Mouse (Mus musculus): ENCODE data around the gene Rad23b. TPM values are rescaled to one million over a fixed set of nuclear protein-coding genes. Genes with fewer than 3 reads are reported as not detected.
"Not testable (repeated sequence)": the region's sequence is repeated elsewhere in the genome, so short reads cannot be mapped to it uniquely, and the experiment has no call there.

Rad23b gene
- polyA plus RNA-seq (2014; fragmentation: Nextera tagmentation; extraction: Ambion mirVana) = 87.3 and 100.0 TPM in 2 replicates

DNA sequence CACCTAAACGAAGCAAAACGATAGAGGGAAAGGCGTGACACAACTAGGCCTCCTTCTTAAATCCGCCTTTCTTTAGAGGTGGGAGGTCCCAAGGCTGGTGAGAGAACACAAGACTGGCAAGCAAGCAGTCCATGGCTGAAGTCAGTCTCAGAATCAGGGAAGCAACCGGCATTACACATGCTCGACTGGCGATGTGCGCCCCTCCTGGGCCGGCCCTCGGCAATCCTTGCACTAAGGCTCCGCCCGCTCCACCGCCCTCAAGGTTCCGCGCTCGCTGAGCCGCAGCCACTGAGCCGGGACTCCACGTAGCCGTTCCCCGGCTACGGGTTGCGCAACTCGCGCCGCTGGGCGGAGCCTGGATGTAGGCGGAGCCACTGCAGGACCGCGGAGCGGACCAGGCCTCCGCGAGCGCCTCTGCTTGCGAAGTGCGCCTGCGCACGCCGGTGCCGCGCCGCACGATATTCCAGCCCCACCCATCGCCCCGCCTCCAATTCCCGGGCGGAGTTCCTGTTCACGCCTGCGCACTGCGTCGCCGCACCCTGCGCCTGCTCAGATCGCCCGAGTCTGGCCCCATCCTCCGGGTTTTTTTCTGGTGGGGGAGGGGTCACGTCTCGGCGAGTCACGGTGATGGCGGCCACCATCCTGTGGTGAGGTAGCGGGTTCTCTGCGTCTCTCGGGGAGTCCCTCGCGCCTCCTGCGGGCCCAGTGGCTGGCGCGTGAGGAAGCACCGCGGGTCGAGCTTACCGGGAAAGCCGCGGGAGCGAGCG is at the start of gene Rad23b:
Gene Rad23b, plus strand, starts transcription at position 592 of the 767 bp plus-strand sequence.
- Histone ChIP-seq H3K36me3 (ENCODE audit: control insufficient read depth, insufficient read depth, low read length) (no peaks in the 10 kb centered on the region), H3K4me1 (ENCODE audit: control insufficient read depth, insufficient read depth, low read length) (peaks cover 6% of the 10 kb centered on the region), H3K27me3 (ENCODE audit: control insufficient read depth, insufficient read depth, low read length) (no peaks in the 10 kb centered on the region), H3K9ac (ENCODE audit: low read length) (peak within 1 kb of the TSS; percentile 83), H3K4me3 (ENCODE audit: low read depth, low read length) (peak within 1 kb of the TSS; percentile 98), H3K27ac (ENCODE audit: low read depth, low read length) (peak within 1 kb of the TSS; percentile 77), H3K4me2 (ENCODE audit: low read depth) (peak within 1 kb of the TSS; percentile 55), H3K9me3 (ENCODE audit: control insufficient read depth, low read length) (no peaks in the 10 kb centered on the region)
- WGBS = under 1% methylated on average over 77 of the region's 77 CpGs
- ATAC-seq (ENCODE audit: insufficient read depth, low FRiP score, low TSS enrichment) (peak; percentile 96), DNase-seq (ENCODE audit: low spot score) (peak; percentile 100)

DNA sequence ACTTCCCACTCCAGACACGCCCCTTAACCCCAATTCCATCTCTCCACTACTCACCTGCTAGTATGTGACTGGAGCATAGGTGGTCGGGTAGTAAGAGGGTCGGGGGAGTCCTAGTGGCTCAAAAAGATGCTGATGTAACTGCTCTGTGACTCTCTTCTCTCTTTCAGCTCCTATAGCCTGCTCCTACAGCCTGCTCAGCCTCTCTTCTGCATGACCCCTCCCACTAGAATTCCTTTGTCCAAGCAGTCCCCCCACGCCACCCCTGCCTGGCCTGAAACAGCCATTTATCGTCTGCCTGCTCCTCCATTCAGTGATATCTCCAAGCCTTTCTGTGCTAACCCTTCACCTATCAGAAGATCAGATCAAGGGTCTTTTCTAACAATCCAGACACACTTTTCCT is 45.7 kb upstream of the Rad23b start:
- Histone ChIP-seq H3K9me3 (ENCODE audit: control insufficient read depth, low read length) (no peaks in the 10 kb centered on the region), H3K36me3 (ENCODE audit: control insufficient read depth, insufficient read depth, low read length) (no peaks in the 10 kb centered on the region), H3K4me2 (ENCODE audit: low read depth) (no peak overlapping the region), H3K4me3 (ENCODE audit: low read depth, low read length) (no peak overlapping the region), H3K9ac (ENCODE audit: low read length) (no peak overlapping the region), H3K27ac (ENCODE audit: low read depth, low read length) (no peak overlapping the region), H3K4me1 (ENCODE audit: control insufficient read depth, insufficient read depth, low read length) (no peaks in the 10 kb centered on the region), H3K27me3 (ENCODE audit: control insufficient read depth, insufficient read depth, low read length) (no peaks in the 10 kb centered on the region)
- no peak for ATAC-seq (ENCODE audit: insufficient read depth, low FRiP score, low TSS enrichment)
- WGBS = 80% methylated on average over 5 of the region's 5 CpGs
- DNase-seq (ENCODE audit: low spot score) = no peak

DNA sequence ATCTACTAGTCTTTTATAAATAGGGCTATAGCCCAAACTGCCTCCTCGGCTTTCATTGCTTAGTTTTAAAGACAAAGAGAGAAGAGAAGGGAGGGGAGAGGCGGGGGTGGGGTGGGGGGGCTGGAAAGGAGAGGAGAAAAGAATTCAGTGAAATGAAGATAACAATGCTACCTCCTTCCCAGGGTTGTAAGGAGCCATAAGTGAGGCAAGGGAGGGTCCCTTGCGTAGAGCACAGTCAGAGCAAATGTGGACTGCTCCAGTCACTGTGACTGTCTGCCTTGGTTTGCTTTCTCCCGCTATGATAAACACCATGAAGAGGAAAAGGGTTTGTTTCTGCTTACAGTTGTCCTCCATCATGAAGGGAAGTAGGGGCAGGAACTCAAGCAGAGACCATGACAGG is 43.2 kb upstream of the Rad23b start:
- H3K4me3 ChIP-seq (ENCODE audit: low read depth, low read length) = no peak overlapping the region
- H3K4me2 ChIP-seq (ENCODE audit: low read depth) = no peak overlapping the region
- no peaks in the 10 kb centered on the region for H3K4me1 ChIP-seq (ENCODE audit: control insufficient read depth, insufficient read depth, low read length)
- H3K9ac ChIP-seq (ENCODE audit: low read length) = no peak overlapping the region
- H3K9me3 ChIP-seq (ENCODE audit: control insufficient read depth, low read length) = no peaks in the 10 kb centered on the region
- no peaks in the 10 kb centered on the region for H3K27me3 ChIP-seq (ENCODE audit: control insufficient read depth, insufficient read depth, low read length)
- H3K36me3 ChIP-seq (ENCODE audit: control insufficient read depth, insufficient read depth, low read length) = no peaks in the 10 kb centered on the region
- no peak overlapping the region for H3K27ac ChIP-seq (ENCODE audit: low read depth, low read length)
- no peak for ATAC-seq (ENCODE audit: insufficient read depth, low FRiP score, low TSS enrichment)
- 78% methylated on average over 4 of the region's 4 CpGs for WGBS
- DNase-seq (ENCODE audit: low spot score) = no peak

DNA sequence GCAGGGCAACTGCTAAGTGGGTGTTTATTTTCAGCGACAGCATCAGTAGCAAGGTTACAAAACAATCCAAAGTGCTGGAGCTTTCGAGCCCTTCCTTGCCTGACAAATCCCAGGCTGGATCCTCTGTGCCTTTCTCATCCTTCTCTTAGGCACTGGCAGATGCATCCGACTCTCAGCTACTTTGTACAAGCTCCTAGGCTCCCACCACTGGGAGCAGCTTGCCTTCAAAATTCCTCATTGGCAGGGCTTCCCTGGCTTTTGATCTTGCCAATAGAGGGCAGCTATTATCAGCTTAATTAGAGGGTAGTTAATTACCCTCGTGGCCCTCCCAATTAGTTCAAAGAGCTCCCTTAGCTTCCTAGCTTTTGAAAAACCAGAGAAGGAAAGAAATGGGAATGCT is 33.1 kb upstream of the Rad23b start:
- WGBS = 23% methylated on average over 4 of the region's 4 CpGs
- Histone ChIP-seq H3K9ac (ENCODE audit: low read length) (no peak overlapping the region), H3K36me3 (ENCODE audit: control insufficient read depth, insufficient read depth, low read length) (no peaks in the 10 kb centered on the region), H3K4me1 (ENCODE audit: control insufficient read depth, insufficient read depth, low read length) (no peaks in the 10 kb centered on the region), H3K4me2 (ENCODE audit: low read depth) (no peak overlapping the region), H3K4me3 (ENCODE audit: low read depth, low read length) (no peak overlapping the region), H3K27me3 (ENCODE audit: control insufficient read depth, insufficient read depth, low read length) (no peaks in the 10 kb centered on the region), H3K27ac (ENCODE audit: low read depth, low read length) (no peak overlapping the region), H3K9me3 (ENCODE audit: control insufficient read depth, low read length) (no peaks in the 10 kb centered on the region)
- DNase-seq (ENCODE audit: low spot score) = no peak
- no peak for ATAC-seq (ENCODE audit: insufficient read depth, low FRiP score, low TSS enrichment)

DNA sequence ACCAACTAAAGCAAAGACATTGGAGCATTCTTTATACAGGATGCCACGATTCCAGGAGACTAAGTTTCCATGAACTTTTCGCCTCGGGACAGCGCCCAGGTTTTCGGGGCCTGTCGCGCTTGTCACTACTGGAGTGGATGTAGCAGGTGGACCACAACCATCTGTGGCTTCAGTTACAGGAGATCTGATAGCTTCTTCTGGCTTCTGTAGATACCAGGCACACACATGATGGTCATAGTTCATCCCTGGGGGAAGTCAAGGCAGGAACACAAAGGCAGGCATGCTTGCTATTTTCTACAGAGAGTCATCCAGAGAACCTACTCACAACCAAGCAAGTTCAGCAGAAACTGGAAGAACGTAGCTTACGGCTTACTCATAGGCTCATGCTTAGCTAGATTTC is 31.5 kb upstream of the Rad23b start:
- H3K27ac ChIP-seq (ENCODE audit: low read depth, low read length); H3K36me3 ChIP-seq (ENCODE audit: control insufficient read depth, insufficient read depth, low read length); H3K9me3 ChIP-seq (ENCODE audit: control insufficient read depth, low read length); H3K4me3 ChIP-seq (ENCODE audit: low read depth, low read length); DNase-seq (ENCODE audit: low spot score); H3K4me1 ChIP-seq (ENCODE audit: control insufficient read depth, insufficient read depth, low read length); ATAC-seq (ENCODE audit: insufficient read depth, low FRiP score, low TSS enrichment); H3K9ac ChIP-seq (ENCODE audit: low read length); H3K4me2 ChIP-seq (ENCODE audit: low read depth); H3K27me3 ChIP-seq (ENCODE audit: control insufficient read depth, insufficient read depth, low read length): not testable (repeated sequence)
- 94% methylated on average over 9 of the region's 9 CpGs for WGBS

DNA sequence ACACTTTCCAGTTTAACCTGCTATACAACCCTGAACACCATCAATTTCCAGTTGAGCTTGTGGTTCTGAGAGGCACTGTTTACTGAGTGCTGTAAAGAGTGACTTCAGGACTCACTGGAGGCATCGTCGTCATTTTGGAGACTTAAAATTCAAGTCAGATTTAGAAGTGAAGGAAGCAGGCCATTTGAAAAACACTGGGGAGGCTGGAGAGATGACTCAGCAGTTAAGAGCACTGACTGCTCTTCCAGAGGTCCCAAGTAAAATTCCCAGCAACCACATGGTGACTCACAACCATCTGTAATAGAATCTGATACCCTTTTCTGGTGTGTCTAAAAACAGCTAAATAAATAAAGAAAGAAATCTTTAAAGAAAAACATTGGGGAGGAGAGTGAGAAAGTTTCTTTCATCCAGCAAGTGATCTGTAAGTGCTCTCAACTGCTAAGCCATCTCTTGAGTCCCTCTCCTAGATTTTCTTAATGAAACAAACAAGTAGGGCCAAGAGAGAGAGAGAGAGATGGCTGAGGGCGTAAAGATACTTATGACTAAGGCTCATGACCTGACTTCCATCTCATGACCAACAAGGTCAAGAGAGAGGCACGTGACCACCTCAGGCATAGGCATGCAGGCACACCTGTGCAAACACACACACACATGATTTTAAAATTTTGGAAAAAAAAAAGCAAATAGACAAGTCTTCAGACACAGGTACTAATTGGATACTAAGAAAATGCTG is 23.9 kb upstream of the Rad23b start:
- no peak overlapping the region for H3K9ac ChIP-seq (ENCODE audit: low read length)
- no peaks in the 10 kb centered on the region for H3K9me3 ChIP-seq (ENCODE audit: control insufficient read depth, low read length)
- no peak overlapping the region for H3K27ac ChIP-seq (ENCODE audit: low read depth, low read length)
- no peaks in the 10 kb centered on the region for H3K4me1 ChIP-seq (ENCODE audit: control insufficient read depth, insufficient read depth, low read length)
- ATAC-seq (ENCODE audit: insufficient read depth, low FRiP score, low TSS enrichment) (no peak), DNase-seq (ENCODE audit: low spot score) (no peak)
- H3K27me3 ChIP-seq (ENCODE audit: control insufficient read depth, insufficient read depth, low read length) = no peaks in the 10 kb centered on the region
- H3K36me3 ChIP-seq (ENCODE audit: control insufficient read depth, insufficient read depth, low read length) = no peaks in the 10 kb centered on the region
- no peak overlapping the region for H3K4me3 ChIP-seq (ENCODE audit: low read depth, low read length)
- H3K4me2 ChIP-seq (ENCODE audit: low read depth) = no peak overlapping the region
- WGBS = 69% methylated on average over 4 of the region's 4 CpGs

DNA sequence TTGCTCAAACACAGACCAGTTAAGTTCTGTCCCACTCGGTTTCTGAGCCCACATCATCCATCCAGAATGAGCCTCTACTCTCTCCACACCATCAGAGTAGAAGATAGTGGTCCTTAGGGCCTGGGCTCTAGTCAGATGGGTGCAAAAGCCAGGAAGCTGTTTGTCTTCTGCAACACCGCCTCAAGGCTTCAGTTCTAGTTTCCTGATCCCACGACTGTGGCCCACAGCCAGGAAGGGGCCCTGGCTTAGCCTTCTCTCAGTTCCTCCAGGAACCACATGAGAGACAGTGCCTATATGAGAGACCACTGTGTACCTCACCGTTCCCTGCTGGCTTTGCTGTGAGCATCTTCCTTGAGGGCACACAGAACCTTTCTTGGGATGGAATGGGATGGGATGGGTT is 22.3 kb upstream of the Rad23b start:
- ATAC-seq (ENCODE audit: insufficient read depth, low FRiP score, low TSS enrichment) = no peak
- Histone ChIP-seq H3K9me3 (ENCODE audit: control insufficient read depth, low read length) (no peaks in the 10 kb centered on the region), H3K27me3 (ENCODE audit: control insufficient read depth, insufficient read depth, low read length) (no peaks in the 10 kb centered on the region), H3K27ac (ENCODE audit: low read depth, low read length) (no peak overlapping the region), H3K4me1 (ENCODE audit: control insufficient read depth, insufficient read depth, low read length) (no peaks in the 10 kb centered on the region), H3K4me2 (ENCODE audit: low read depth) (no peak overlapping the region), H3K9ac (ENCODE audit: low read length) (no peak overlapping the region), H3K4me3 (ENCODE audit: low read depth, low read length) (no peak overlapping the region), H3K36me3 (ENCODE audit: control insufficient read depth, insufficient read depth, low read length) (no peaks in the 10 kb centered on the region)
- WGBS = 84% methylated on average over 4 of the region's 4 CpGs
- DNase-seq (ENCODE audit: low spot score) = no peak

DNA sequence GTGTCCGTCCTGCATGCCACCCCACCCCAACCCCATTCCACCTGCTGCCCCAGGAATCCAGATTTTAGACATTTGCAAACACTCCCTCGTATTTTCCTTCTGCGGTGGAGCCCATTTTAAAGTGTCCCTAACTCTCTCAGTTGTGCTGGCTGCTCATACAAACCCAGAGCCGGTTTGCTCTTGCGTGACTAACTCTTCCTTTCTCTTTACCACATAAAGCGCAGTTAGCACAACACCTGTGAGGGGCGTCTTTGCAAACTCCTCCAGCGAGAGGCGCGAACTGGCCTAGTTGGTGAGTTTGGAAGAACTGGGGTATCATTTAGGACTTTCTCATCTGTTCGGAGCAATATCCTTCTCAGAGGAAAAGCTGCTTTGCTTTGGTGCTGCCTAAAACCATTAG is 21.4 kb upstream of the Rad23b start:
- no peak overlapping the region for H3K4me2 ChIP-seq (ENCODE audit: low read depth)
- 95% methylated on average over 11 of the region's 11 CpGs for WGBS
- H3K4me3 ChIP-seq (ENCODE audit: low read depth, low read length) = no peak overlapping the region
- no peaks in the 10 kb centered on the region for H3K4me1 ChIP-seq (ENCODE audit: control insufficient read depth, insufficient read depth, low read length)
- no peak overlapping the region for H3K9ac ChIP-seq (ENCODE audit: low read length)
- no peaks in the 10 kb centered on the region for H3K9me3 ChIP-seq (ENCODE audit: control insufficient read depth, low read length)
- no peak overlapping the region for H3K27ac ChIP-seq (ENCODE audit: low read depth, low read length)
- H3K27me3 ChIP-seq (ENCODE audit: control insufficient read depth, insufficient read depth, low read length) = no peaks in the 10 kb centered on the region
- ATAC-seq (ENCODE audit: insufficient read depth, low FRiP score, low TSS enrichment) (no peak), DNase-seq (ENCODE audit: low spot score) (no peak)
- no peaks in the 10 kb centered on the region for H3K36me3 ChIP-seq (ENCODE audit: control insufficient read depth, insufficient read depth, low read length)

DNA sequence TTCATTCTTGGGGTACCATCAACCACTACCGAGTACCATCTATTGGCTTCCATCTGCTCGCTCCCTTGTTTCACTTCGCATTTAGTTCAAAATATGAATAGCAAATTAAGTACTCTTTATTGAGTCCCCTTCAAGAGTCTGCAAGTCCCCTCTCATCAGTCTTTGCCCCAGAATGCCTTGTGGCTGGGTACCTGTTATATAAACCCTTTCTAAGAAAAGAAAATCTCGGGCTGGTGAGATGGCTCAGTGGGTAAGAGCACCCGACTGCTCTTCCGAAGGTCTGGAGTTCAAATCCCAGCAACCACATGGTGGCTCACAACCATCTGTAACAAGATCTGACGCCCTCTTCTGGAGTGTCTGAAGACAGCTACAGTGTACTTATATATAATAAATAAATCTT is 20.9 kb upstream of the Rad23b start:
- H3K36me3 ChIP-seq (ENCODE audit: control insufficient read depth, insufficient read depth, low read length); H3K4me1 ChIP-seq (ENCODE audit: control insufficient read depth, insufficient read depth, low read length); H3K4me3 ChIP-seq (ENCODE audit: low read depth, low read length); H3K27ac ChIP-seq (ENCODE audit: low read depth, low read length); DNase-seq (ENCODE audit: low spot score); H3K9me3 ChIP-seq (ENCODE audit: control insufficient read depth, low read length); H3K4me2 ChIP-seq (ENCODE audit: low read depth); H3K9ac ChIP-seq (ENCODE audit: low read length); ATAC-seq (ENCODE audit: insufficient read depth, low FRiP score, low TSS enrichment); H3K27me3 ChIP-seq (ENCODE audit: control insufficient read depth, insufficient read depth, low read length): not testable (repeated sequence)
- WGBS = 95% methylated on average over 6 of the region's 7 CpGs

All from neural tube, embryonic 11.5 days (tissue).